Mouse (Mus musculus) spleen, postnatal 14 days (tissue): ENCODE data around the gene Nek7.

Source experiments
- DNase-seq, 2 experiments: peaks; one replicate each; pipeline ENCODE4 v3.0.0; 2021 to 2022; ENCODE audit warnings: low spot score in 2 of 2

The Nek7 gene

DNA sequence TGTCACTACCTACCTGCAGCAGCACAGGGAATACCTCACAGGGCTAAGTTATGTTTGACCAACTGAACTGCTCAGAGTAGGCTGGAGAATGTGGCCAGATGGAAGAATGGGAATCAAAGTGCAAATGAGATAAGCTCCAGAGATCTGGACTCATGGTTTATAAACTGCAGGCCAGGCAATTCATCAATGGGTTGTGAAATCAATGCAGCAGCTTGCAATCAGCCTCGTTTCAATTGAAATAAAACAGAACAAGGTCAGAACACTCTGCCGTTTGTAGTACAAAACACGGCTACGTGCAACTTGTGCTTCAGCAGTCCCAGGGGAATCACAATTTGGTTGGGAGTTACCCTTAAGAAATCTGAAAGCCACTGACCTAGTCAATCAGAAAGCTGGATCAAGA is 109.4 kb downstream of the Nek7 start:
- DNase-seq = no peak

DNA sequence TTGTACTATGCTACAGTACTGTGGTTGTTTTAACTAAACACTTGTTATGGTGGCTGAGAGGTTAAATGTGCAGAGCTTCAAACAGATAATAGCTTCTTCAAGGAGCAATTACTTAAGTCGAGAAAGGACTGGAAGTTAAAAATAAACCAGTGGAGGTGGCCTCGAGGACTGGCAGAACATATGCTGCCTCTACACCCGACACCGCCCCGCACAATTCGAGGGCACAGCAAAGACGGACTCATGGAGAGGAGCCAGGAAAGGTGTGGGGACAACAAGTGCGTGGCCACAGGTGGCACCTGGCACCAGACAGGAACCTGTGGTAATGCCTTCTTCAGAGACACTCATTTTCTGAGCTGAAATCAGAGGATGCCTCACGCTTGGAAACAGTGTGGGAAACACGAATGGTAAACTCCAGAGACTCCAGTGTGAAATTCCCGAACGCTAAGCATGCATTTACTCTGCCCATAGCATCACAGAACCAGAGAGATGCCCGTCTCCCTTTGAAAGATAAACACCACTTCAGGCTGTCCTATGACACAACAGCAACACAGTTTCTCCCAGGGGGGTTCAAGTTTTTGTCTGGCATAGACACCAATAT is 112.4 kb downstream of the Nek7 start:
- no peak for DNase-seq

DNA sequence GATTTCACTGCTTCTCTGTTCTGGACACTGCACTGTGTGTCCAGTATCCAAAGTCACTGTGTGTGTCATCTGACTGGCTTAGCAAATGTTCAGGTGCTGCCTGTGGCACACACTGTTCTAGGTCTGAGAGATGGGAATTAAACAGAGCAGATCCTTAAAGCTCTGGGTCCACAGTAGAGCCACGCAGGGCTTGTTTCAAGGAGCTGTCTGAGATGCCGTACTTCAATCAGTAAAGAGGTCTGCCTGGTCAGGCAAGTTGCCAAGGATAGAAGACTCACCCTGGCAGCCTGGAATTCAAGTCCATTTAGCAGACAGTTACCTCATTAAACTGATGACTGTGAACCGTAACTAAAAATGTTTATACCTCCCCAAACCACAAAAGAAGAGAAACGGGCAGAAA is 112.9 kb downstream of the Nek7 start:
- DNase-seq = no peak

DNA sequence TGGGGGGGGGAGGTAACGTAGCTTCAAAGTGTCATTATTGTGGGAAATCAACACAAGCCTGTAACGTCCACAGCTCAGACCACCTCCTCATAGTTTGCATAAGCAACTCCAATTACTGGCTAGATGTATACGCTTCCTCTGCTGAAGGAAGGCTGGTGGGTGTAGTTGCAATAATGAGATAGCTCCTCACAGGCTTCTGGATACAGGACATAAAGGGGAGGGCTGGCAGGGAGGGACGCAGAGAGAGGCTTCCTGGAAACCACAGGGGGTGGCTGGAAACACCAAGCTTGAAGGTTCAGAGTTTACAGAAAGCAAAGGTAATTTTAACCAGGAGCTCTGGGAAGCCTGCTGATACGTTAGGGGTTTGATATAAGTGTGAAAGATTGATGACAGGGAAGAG is 115.7 kb downstream of the Nek7 start:
- DNase-seq = no peak

DNA sequence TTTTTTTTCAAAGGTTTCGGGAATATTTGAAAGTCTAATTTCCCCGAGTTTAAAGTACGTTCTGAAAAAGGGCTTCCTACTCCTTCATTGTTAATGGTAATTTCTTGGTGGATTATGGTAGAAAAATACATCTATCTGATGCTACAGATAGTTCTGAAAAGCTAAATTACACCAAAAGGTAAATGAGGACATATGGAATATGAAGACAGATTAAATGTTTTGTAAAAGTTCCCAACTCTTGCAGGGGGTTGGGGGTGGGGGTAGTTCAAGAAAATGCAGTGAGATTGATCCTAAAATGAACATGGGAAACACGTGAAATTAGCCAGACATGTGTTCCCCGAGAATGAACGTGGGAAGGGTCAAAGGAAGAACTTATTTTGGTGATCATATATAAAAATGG is 119.2 kb downstream of the Nek7 start:
- no peak for DNase-seq

DNA sequence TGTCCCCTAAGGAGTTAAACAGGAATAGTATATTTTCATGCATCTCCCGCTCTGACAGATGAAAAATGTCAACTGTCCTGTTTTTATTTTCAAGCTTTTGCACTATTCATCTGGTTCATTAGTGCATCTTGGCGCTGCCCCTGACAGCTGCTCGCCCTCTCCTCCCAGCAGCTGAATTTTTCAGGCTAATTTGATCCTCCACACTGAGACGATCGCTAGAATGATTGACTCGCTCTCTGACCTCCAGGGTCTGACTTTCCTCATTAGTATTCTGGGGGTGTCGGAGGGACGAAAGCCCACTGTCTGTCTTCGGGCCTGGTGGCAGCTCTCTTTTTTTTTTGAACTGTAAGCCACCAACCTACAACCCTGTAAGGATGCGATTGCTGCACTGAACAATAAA is 119.8 kb downstream of the Nek7 start:
- DNase-seq = no peak

DNA sequence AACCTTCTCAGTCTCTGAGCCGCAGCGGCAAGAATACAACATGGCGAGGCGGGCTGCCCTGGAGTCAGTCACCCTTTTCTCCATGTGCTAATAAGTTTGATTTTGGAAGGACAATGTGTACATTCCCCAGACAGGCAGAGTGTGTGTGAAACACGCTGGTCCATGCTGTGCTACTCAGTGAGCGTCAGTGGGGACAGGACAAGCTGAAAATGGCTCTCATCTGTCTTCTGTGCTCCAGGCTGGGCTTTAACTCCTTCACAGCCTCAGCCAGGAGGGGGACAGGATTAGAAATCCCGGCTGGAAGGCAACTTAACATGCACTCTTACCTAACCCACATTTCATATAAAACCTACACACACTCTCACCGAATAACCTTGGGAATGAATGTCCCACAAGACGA is 120.5 kb downstream of the Nek7 start:
- no peak for DNase-seq

DNA sequence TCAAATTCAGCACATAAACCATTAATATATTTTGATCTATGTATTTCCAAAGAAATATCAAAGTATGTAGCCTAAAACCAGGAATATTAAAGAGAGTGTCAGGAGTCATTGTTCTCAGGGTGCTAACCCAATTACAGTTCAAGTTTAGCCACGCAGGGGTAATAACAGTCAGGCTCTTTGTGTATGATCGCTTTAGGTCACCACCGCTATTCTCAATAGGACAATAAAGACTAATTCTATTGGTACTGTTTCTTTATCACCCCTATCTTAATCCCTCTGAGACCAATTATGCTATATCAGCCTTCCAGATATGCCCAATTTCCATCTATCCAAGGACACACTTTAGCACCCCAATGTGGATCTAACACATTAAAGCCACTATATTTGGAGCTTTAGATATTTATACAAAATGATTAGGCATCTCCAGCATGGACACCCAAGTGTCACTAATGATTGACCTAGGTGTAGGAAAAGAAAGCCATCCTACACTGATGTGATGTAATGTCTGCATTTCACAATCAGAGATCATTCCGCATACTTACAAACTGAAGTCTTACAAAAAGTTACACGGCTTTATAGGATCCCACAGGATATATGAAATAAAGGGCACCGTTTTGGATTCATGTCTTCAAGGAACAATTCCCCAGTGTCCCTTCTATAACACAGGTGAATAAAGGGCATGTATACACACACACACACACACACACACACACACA is 128.4 kb downstream of the Nek7 start:
- DNase-seq = no peak

DNA sequence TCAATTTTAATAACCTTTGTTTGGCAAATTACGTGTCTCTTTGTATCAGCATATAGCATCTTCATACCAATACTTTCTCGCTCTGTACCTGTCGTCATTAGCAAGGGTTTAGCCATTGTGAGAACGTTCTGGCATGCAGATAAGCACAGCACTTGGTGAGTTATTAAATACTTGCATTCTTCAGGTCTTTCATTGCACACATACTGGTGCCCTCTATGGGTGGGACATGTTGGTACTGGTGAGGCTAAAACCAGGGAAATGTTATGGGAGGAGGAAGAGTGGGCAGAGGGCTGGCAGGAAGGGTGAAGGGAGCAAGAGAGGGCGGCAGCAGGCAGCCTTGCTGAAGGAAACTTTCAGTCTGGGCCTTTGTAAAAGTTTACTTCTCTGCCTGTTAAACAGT is 132.4 kb downstream of the Nek7 start:
- DNase-seq = no peak

DNA sequence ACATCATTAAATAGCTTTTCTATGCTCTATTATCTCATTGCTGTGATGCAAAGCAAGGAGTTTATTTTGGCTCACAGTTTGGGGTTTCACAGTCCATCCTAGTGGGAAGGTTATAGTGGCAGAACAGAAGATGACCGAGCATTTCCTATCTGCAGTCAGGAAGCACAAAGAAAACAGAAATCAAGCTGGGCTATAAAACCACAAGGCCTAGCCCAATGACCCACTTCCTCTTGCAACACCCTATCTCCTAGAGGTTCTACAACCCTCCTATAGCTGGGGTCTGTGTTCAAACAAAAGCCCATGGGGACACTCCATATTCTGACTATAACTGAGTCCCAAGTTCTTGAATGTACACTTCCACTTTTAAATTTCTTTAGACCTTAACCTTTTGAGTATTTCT is 139.2 kb downstream of the Nek7 start:
- no peak for DNase-seq

DNA sequence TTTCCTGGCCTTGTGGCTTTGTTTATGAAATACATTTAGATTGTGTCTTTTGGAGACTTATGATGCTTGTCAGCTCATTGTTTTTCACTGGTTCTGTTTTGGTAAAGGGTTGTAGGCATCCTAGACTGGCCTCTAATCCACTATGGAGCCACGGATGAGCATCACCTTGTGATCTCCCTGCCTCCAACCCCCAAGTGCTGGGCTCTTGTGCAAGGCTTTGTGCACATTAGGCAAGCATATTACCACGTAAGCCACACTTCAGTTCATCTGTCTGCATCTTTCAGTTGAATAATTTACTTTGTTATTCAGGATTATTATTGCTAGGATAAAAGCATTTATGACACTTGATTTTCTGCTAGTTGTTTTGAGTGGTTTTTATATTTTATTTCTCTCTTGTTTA is 154.6 kb downstream of the Nek7 start:
- DNase-seq = no peak

DNA sequence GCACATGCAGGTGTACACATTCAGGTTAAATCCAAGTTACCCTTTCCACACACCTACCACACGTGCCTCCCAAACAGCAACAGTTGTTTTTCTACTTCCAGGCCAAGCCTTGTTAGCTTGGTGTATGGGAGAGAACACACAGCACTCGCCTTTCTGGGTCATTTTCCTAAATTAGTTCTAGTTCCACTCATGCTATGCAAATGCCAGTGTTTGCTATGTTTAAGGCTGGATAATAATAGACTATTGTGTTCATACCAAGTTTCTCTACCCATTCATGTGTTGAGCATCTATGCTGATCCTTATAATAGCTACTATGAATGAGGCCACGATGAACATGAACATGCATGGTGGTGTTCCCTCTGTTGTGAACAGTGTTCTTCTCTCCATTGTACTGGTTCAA is 158.5 kb downstream of the Nek7 start:
- DNase-seq = no peak

DNA sequence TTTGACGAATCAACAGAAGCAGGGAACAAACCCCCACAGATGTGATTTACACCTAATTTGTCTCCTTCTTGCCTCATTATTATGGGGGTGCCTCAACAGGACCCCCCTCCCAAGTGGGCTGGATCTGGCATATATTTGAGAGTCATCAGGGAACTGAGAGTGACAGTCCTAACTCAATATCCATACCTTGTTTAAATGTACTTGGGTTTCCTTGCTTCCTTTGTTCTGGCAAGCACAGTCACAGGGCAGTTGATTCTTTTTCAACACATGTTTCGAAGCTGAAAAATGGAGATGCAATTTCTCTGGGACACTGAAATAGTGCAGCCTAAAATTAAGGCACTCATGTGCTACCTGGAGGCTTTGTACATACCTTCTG is 170.5 kb downstream of the Nek7 start:
- DNase-seq = no peak

DNA sequence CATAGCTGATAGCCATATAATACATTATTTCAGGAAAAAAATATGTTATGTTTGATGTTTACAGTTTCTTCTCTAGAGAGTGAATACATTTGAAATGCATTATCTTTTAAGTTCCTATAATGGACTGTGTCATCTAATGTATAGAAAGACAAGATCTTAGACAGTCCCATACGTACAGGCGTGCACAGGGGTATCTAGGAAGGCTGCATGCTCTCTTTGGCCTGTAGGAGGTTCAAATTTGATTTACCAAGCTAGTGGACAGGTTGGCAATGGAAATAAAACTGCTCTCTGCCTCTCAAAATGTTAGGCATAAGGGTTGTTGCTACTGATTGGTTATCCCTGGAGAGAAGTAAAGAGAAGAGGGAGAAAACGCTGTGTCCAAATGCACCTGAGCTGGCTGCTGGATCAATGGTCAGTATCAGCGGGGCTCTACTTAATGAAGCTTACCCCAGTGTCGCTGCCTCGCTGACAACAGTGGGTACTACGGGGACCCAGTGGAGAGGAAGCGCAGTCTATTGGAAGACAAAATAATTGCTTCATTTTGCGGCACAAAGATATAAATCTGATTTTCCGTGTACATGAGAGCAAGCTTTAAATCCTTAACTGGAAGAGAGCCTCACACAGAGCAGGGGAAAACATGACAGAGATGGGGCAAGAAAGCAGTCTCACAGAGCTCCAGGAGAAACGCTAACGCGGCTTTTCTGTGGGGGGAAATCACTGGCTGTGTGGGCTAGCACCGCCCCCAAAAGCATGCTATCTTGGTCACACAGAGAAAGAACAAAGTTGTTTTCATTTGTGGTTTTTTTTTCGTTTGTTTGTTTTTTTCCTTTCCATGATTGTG is 171.1 kb downstream of the Nek7 start:
- no peak for DNase-seq

DNA sequence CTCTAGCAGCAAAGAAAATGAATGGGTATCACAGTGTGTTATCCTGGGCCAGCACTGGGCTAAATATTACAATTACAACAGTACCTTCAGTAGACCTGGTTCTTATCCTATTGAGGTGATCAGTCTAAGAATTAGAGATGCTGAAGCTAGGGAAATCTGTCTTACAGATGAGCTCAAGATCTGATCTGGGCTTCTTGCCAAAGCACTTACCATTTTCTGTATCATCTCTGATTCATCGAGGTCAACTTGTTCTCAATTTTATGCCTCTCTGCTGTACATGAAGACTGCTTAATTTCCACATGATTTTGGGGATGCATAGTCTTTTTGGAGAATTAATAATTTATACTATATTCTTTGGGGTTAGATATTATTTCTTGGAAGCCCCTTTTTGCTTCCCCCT is 173.1 kb downstream of the Nek7 start:
- no peak for DNase-seq
